Mouse (Mus musculus): Measurements from ENCODE around the gene Vps52.
"Not testable (repeated sequence)": the region's sequence is repeated elsewhere in the genome, so short reads cannot be mapped to it uniquely, and the experiment has no call there.

Vps52 gene

DNA sequence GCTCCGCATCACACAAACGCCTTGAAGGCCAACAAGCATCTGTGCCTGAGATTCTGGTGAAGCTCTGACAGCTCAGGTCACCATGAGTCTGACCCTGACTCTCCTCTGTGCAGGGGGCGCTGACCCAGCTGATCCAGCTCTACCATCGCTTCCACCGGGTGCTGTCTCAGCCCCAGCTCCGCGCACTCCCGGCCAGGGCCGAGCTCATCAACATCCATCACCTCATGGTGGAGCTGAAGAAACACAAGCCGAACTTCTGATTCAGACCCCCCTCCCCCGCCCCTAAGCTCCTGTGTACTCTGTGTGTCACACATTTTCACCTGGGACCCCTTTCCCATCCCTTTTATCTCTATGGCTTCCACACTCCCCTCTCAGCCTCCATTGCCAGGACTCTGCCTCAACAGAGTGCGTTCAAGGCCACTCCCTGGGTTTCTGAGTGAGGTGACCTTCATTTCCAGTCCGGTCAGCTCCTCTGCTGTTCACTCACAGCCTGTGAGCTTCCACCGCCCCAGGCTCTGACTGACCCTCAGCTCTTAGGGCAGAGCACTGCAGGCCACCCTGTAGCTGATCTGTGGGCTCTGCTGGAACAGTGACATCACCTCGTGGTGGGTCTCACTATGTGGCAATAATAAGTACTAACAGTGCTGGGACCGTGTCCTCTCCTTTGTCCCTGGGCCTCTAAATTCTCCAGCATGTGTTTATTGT is 10.4 kb downstream of the Vps52 start:
- no peak for DNase-seq (ENCODE audit: low spot score in 2 of 2)

DNA sequence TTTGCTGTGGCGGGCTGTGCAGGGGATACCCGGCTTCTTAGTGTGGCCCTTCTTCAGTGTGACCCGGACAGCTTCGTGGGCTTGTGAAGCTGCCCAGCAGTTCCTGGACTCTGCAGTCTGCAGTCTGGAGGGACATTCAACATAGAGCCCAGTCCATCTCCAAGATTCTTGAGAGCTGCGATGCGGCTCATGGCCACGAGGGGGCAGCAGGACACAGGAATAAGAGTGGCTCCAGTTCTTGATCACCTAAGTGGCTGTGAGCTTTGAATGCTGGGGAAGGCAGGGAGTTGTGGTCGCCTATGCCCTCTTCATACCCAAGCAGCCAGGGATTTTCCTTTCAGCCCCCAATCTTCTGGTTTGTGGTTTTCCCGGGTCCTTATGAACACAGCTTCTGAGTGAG is 12.9 kb downstream of the Vps52 start:
- peak in 1 of 2 experiments; percentile 72 for DNase-seq (ENCODE audit: low spot score in 2 of 2)

DNA sequence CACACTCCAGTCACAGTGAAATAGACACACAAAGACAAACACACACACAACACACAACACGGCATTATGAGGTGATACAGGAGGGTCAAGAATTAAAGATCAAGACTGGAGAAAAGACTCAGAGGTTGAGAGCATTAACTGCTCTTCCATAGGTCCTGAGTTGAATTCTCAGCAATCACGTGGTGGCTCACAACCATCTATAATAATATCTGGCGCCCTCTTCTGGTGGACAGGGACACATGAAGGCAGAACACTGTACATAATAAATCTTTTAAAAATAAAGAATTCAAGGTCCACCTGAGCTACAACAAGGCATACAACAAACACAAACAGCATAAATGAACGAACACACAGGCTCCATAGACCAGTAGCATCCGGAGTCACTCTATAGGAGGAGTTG is 13.3 kb downstream of the Vps52 start:
- DNase-seq (ENCODE audit: low spot score in 2 of 2): peak in 1 of 2 experiments; percentile 83

DNA sequence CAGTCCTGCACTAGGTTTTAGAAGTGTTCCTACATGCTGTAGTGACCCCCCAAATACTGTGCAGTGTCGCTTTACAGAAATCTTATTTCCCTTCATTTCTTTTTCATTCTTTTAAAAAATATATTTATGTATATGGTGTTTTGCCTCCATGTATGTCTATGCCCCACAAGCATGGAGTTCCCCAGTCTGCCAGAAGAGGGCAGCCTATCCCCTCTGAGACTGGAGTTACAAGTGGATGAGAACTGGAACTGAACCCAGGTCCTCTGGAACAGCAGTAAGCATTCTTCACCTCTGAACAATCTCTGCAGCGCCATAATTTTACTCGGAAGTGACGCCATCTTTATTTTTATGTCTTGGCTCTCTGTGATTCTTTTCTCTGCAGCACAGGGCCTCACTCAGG is 13.8 kb downstream of the Vps52 start:
- no peak for DNase-seq (ENCODE audit: low spot score in 2 of 2)

DNA sequence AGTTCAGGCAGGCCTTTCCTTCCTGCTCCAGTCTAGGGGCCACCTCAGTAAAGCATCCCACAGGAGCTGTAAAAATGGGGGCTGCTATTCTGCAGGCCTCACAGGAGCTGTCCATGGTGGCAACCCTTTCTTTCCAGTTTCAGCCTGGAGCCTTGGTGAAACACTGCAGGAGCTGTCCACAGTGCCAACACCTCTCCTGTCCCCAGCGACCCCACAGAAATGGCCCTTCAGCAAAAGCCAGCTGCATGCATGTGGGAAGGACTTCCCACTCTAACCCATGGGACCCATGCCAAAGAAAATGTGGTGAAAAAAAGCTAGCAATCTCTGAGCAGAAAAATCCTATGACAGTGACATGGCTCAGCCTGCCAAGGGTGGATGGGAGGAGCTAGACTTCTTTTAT is 17.1 kb downstream of the Vps52 start:
- DNase-seq (ENCODE audit: low spot score in 2 of 2): no peak

DNA sequence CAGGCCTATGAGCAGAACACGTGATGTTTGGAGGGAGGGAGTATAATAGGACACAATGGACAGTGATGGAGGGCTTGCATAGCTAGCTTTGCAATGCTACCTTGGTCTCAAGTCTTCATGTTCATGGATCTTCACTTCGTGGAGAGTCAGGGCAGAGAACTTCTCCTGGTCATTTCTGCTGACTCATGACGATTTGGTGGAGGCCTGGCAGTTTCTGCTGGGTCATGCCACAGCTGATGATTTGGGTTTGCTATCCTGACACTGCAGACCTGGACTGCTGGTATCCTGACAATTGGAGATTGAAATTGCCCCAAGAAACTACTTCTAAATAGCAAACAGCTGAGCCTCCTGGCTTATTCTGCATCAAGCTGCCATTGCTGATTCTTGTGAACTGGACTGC is 18.0 kb downstream of the Vps52 start:
- DNase-seq (ENCODE audit: low spot score in 2 of 2): no peak

DNA sequence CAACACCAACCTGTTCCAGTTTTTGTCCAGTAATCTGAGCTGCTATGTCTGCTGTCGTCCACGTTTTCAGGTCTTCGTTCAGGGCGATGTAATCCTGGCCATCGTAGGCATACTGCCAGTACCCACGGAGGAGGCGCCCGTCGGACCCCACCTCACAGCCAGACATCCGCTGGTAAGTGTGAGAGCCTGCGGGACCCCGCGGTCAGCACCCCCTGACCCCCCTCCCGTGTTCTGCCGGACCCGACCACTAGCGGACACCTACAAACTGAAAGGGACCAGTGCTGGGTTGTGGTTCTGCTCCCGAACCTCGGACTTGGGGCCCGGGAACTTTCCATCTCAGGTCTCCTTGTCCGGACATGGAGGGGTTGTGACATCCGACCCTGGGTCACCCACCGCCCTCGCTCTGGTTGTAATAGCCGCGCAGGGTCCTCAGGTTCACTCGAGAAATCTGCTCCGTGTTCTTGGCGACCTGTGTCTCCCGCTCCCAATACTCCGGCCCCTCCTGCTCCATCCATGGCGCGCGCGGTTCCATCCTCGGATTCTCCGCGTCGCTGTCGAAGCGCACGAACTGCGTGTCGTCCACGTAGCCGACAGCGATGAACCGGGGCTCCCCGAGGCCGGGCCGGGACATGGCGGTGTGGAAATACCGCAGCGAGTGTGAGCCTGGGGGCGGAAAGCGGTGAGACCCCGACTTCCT is 22.4 kb downstream of the Vps52 start:
- no peak for DNase-seq (ENCODE audit: low spot score in 2 of 2)

DNA sequence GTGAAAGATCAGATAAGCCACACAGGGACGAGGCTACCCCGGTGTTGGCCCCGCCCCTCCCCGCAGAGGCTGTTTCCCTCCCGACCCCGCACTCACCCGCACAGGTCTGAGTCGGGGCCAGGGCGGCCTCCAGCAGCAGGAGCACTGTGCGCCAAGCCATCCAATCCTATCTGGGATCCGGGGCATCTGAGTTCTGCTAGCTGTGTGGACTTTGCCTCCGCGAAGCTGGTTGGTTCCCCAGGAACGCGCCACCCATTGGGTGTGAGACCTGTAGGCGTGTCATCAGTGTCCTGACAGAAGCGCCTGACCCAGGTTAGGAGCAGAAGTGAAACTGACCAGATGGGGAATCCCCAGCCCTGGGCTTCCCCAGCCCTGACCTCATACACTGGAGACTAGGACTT is 23.0 kb downstream of the Vps52 start:
- no peak for DNase-seq (ENCODE audit: low spot score in 2 of 2)

DNA sequence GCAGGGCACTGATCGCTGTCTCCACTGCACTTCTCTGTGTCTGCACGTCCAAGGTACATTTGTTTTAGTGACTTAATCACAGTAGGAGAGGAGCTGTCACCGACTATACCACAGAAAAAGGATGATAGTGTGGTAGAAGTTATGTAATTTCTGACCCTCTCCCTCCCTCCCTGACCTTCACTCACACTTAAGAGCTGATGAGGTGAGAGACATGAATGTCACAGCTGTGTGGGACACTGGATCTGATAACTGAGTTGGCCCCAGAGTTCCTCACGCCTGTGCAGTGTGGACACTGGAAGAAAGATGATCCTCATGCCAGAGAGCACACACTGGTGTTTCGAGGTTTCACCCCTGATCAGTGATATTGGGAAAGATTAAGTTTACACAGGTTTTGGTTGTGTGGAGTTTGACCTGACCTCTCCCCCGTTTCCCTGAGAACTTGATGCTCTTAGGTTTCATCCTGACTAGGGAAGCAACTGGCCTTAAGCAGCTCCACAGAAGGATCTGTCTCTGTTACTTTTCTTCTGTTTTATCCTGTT is 24.0 kb downstream of the Vps52 start:
- no peak for DNase-seq (ENCODE audit: low spot score in 2 of 2)

DNA sequence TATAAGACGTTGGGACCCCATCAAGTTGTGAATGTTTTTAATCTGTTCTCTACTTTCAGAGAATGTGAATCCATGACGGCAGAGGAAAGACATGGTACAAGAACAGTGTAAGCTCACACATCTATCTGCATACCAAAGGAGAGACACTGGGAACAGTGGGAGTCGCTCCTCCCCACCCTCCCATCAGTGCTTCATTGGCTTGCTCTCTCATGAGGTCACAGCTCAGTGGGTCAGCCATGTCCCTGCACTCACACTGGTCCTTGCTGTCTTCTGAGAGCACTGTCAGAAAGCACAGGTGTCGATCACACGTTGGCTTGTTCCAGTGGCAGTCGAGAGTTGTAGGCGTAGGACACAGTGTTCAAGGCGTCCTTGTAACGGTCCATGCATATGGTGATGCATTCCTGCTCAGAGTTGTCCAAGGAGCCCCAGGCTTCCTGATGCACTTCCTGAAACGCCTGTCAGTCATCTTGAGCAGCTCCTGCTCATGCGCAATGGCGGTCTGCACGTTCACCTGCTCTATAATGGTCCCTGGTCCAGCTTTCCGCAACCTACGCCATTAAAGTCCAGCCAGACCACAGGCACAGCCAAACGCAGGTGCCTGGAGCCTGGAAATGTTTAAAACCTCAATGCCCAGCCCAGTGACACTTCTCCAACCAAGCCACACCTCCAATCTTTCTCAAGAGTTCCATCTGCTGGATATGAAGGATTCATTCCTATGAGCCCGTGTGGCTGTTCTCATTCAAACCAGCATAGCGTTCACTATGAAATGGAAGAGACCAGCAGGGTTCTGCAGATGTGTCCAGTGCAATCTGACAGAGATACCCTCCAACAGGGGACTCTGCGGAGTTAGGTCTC is 24.8 kb downstream of the Vps52 start:
- no peak for DNase-seq (ENCODE audit: low spot score in 2 of 2)

DNA sequence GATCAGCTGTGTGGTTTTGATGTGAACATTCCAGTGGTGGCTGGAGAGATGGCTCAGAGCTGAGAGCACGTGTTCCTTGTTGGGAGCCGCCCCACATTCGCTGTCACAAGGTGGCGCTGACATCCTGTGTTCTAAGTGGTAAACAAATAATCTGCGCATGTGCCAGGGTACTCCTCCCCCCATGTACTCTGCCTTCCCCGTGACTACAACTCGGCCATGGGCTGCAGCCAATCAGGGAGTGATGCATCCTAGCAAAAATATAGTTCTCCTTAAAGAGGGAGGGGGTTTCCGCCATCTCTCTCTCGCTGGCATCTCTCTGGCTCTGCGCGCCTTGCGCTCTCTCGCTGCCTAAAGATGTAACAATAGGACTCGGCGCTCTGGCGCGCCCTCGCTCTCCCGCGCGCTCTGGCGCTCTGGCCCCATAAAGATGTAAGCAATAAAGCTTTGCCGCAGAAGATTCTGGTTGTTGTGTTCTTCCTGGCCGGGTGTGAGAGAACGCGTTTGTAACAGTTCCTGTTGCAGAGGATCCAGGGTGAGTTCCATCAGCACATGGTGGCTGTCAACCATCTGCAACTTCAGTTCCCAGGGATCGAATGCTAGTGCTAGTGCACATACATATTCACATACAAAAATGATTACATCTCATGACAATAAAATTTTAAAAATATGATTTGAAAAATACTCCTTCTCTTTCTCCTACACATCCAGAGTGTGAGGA is 25.7 kb downstream of the Vps52 start:
- peak; percentile 83 for DNase-seq (ENCODE audit: low spot score in 2 of 2)

DNA sequence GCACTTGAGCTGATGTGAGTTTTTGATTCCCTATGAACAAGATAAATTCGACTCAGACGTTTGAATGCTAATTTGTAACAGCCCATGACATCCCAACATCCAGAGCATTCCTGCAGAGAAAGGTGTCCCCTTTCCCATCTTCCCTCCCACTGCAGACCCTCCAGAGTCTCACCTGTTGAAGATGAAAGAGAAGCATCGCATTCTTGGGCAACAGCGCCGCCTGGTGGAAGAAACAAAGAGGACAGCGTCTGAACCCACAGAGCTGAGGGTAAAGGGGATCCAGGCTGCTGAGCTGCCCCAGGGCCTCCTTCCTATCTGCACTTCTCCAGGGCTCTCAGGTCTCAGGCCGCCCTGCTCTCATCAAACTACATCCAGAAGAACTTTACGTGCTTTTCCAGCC is 26.5 kb downstream of the Vps52 start:
- peak; percentile 56 to 81 for DNase-seq (ENCODE audit: low spot score in 2 of 2)

DNA sequence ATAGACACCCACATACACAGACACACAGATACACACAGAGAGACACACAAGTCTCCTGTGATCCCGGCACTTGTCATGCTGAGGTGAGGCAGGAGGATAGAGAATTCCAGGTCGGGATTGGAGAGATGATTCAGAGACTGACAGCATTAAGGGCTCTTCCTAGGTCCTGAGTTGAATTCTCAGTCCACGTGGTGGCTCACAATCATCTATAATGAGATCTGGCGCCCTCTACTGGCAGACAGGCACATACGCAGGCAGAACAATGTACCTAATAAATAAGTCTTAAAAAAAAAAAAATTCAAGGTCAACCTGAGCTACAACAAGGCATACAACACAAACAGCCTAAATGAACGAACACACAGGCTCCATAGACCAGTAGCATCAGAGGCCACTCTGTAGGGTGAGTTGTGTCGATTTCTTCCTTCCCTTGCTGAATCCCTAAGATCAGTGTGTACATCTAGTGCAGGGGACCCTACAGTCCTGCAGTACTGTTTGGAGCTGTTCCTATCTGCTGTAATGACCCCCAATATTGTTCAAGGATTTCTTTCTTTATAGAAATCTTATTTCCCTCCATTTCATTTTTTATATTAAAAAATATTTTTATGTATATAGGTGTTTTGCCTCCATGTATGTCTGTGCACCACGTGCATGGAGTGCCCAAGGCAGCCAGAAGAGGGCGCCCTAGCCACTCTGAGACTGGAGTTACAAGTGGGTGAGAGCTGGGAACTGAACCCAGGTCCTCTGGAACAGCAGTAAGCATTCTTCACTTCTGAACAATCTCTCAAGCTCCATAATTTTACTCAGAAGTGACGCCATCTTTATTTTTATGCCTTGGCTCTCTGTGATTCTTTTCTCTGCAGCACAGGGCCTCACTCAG is 36.4 kb downstream of the Vps52 start:
- DNase-seq (ENCODE audit: low spot score in 2 of 2): peak; percentile 5 to 71

DNA sequence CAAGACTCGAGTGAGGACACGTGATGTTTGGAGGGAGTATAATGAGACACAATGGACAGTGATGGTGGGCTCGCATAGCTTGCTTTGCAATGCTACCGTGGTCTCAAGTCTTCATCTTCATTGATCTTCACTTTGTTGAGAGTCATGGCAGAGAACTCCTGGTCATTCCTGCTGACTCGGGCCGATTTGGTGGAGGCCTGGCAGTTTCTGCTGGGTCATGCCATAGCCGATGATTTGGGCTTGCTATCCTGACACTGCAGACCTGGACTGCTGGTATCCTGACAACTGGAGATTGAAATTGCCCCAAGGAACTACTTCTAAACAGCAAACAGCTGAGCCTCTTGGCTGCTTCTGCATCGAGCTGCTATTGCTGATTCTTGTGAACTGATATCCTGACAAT is 39.3 kb downstream of the Vps52 start:
- no peak for DNase-seq (ENCODE audit: low spot score in 2 of 2)

DNA sequence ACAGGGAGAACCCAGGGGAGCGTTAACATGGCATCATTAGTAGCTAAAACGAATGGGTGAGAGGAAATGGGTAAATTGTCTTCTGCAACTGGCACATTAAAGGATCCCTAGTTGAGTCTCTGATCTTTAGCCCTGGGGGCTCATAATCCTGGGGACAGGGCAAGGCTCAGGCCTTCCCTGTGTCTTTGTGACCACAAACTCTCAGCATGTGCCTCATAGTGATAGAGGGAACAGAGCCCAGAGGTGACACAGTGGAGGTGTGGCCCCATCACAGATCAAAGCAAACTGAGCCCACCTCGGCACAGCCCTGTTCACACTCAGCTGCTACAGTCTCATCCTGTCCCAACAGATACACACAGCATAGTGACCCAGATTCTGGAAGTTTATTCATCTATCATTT is 40.0 kb downstream of the Vps52 start:
- no peak for DNase-seq (ENCODE audit: low spot score in 2 of 2)

DNA sequence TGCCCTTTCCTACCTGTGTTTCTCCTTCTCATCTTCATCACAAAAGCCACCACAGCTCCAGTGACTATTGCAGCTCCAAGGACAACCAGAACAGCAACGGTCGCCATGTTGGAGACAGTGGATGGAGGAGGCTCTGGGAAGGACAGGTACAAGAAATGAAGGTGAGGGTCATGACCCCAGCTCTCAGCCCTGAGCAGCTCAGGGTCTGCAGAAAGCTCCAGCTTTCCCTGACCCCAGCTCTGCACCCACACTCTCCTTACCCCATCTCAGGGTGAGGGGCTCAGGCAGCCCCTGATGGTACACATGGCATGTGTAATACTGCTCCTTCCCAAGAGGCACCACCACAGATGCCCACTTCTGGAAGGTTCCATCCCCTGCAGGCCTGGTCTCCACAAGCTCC is 41.4 kb downstream of the Vps52 start:
- DNase-seq (ENCODE audit: low spot score in 2 of 2): not testable (repeated sequence)

DNA sequence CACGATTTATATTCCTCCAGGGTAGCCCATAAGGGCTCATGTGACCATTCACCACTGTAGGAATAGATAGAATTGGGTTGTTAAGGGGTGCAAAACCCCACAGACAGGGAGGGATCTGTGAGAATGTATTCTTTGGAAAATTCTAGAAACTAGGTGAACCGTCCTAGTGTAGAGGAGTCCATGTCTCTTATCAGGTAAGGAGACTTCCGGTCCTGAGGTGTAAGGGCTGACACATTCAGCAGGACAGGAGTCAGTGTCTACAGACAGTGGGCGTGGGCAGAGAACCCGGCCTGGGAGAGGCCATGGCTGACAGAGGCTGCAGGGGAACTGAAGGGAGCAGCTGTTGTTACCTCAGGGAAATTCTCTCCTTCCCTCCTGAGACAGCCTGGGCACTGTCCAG is 43.1 kb downstream of the Vps52 start:
- DNase-seq (ENCODE audit: low spot score in 2 of 2): not testable (repeated sequence)

DNA sequence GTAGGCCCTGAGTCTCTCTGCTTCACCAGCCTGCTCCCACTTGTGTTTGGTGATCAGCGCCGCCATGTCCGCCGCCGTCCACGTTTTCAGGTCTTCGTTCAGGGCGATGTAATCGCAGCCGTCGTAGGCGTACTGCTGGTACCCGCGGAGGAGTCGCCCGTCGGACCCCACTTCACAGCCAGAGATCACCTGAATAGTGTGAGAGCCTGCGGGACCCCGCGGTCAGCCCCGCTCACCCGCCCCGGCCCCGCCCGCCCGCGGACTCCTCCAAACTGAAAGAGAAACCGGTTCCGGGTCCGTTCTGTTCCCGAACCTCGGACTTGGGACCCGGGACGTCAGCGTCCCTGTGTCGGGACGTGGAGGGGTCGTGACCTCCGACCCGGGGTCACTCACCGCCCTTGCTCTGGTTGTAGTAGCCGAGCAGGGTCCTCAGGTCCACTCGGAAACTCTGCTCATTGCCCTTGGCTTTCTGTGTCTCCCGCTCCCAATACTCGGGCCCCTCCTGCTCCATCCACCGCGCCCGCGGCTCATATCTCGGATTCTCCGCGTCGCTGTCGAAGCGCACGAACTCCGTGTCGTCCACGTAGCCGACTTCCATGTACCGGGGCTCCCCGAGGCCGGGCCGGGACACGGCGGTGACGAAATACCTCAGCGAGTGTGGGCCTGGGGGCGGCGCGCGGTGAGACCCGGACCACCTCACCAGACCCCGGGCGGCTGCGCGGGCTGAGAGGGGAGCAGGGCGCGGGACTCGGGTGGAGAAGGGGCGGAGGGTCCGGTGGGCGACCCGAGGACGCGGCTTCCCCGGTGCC is 43.9 kb downstream of the Vps52 start:
- peak in 1 of 2 experiments; percentile 6 for DNase-seq (ENCODE audit: low spot score in 2 of 2)

DNA sequence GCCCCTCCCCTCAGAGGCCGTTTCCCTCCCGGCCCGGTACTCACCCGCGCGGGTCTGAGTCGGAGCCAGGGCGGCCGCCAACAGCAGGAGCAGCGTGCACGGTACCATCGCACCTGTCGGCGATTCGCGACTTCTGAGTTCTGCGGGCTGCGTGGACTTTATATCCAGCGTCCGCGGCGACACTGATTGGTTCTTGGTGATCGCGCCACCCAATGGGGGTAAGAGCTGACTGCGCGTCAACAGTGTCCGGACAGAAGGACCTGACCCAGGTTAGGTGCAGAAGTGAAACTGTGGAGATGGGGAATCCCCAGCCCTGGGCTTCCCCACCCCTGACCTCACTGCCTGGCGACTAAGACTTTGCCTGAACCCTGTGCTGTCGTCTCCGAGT is 44.5 kb downstream of the Vps52 start, which contains the start of gene H2-K1:
H2-K1 (minus strand) TSS at position 198 of the 388 bp plus-strand sequence.
- peak; percentile 65 to 68 for DNase-seq (ENCODE audit: low spot score in 2 of 2)

DNA sequence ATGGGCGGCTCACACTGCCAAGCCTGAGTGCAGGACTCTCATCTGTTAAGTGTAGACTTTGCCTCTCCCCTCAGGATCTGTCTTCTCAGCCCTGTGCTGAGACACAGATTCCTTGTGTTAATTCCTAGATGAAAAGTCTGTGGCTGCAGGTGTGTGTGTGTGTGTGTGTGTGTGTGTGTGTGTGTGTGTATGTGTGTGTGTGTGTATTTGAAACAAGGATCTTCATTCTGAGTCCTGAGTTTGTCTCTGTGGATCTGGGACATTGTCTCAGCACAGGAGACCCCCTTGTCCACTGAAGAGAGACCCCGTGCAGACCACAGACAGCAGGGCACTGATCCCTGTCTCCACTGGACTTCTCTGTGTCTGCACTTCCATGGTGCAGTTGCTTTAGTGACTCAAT is 45.2 kb downstream of the Vps52 start:
- not testable (repeated sequence) for DNase-seq (ENCODE audit: low spot score in 2 of 2)

All from thymus, postnatal 10 days (tissue).